Mouse (Mus musculus) kidney, embryonic 15.5 days (tissue): Measurements from ENCODE around the gene Fgf12. TPM values are rescaled to one million over a fixed set of nuclear protein-coding genes. Genes with fewer than 3 reads are reported as not detected.

Experiments used
- ATAC-seq: fragments of 200-750 bp; cut with Nextera tagmentation; replicated peaks from 2 replicates; pipeline ENCODE4 v1.8.0; 2017; ENCODE audit warnings: moderate TSS enrichment; ENCODE audit not compliant: low FRiP score
- H3K27ac ChIP-seq: fragments of 300-500 bp; sonication (generic); 2 replicates; pipeline ENCODE4 v1.5.1; 2015; ENCODE audit warnings: mild to moderate bottlenecking, inconsistent platforms
- H3K27me3 ChIP-seq: fragments of 300-500 bp; sonication (generic); 2 replicates; pipeline ENCODE4 v1.6.1; 2015; ENCODE audit warnings: inconsistent platforms
- H3K36me3 ChIP-seq: fragments of 300-500 bp; sonication (generic); 2 replicates; pipeline ENCODE4 v1.6.1; 2015; ENCODE audit warnings: inconsistent platforms
- H3K4me1 ChIP-seq: fragments of 300-500 bp; sonication (generic); 2 replicates; pipeline ENCODE4 v1.6.1; 2015; ENCODE audit warnings: inconsistent platforms
- H3K4me2 ChIP-seq: fragments of 300-500 bp; sonication (generic); 2 replicates; pipeline ENCODE4 v1.6.1; 2015; ENCODE audit warnings: moderate library complexity, mild to moderate bottlenecking, inconsistent platforms
- H3K4me3 ChIP-seq: fragments of 300-500 bp; sonication (generic); replicated peaks from 2 replicates; pipeline ENCODE4 v1.5.1; 2015; ENCODE audit warnings: mild to moderate bottlenecking, inconsistent platforms
- H3K9ac ChIP-seq: fragments of 300-500 bp; sonication (generic); 2 replicates; pipeline ENCODE4 v1.6.1; 2015; ENCODE audit warnings: mild to moderate bottlenecking, inconsistent platforms
- H3K9me3 ChIP-seq: fragments of 300-500 bp; sonication (generic); replicated peaks from 2 replicates; pipeline ENCODE4 v1.6.1; 2016; ENCODE audit warnings: inconsistent platforms
- WGBS: fragments of 180-500 bp; shearing (Covaris S2); methylation state at CpG from one replicate; pipeline ENCODE4 v1.1.7; 2015; ENCODE audit warnings: mixed read lengths; 5-methylcytosine and 5-hydroxymethylcytosine counted together
- polyA plus RNA-seq: library from polyadenylated mRNA; unstranded; fragments of >200 nt; fragmentation: Nextera tagmentation; extraction: Ambion mirVana; gene quantifications from 2 replicates; pipeline ENCODE4 v1.2.1, GENCODE M21; 2015

The Fgf12 gene
- polyA plus RNA-seq, result 1.9 and 2.0 TPM in 2 replicates

- 0 out of 2 replicates have a peak, but pooled peaks have one; percentile 50 for ATAC-seq
- no peaks in the 10 kb centered on the region for H3K9me3 ChIP-seq
- WGBS, result under 1% methylated on average over 16 of the region's 16 CpGs
- no peak within 1 kb of the TSS; the same call in 1 of the 2 replicates for H3K9ac ChIP-seq
- H3K36me3 ChIP-seq, result no peaks in the 10 kb centered on the region
- peaks cover 13% of the 10 kb centered on the region; the same call in 1 of the 2 replicates for H3K27me3 ChIP-seq
- peak within 1 kb of the TSS; percentile 35 for H3K4me3 ChIP-seq
- H3K4me1 ChIP-seq, result peaks cover 8% of the 10 kb centered on the region; the same call in 1 of the 2 replicates
- no peak within 1 kb of the TSS for H3K27ac ChIP-seq
- peak within 1 kb of the TSS; percentile 61 for H3K4me2 ChIP-seq
Measured at GRCm38 (mm10) chr16:28752638-28753118, at the start of gene Fgf12. Fgf12 (minus strand) TSS chr16:28753068.

GRCm38 (mm10) chr16:28793115-28793514, 40.2 kb upstream of the Fgf12 start:
- H3K27ac ChIP-seq, result no peak overlapping the region
- no peaks in the 10 kb centered on the region for H3K27me3 ChIP-seq
- no peaks in the 10 kb centered on the region for H3K4me1 ChIP-seq
- H3K4me3 ChIP-seq, result no peak overlapping the region
- H3K9ac ChIP-seq, result no peak overlapping the region
- WGBS, result 5% methylated on average over 4 of the region's 4 CpGs
- no peak overlapping the region for H3K4me2 ChIP-seq
- H3K9me3 ChIP-seq, result no peaks in the 10 kb centered on the region
- ATAC-seq, result no peak
- H3K36me3 ChIP-seq, result no peaks in the 10 kb centered on the region

- 95% methylated on average over 2 of the region's 2 CpGs for WGBS
- Histone ChIP-seq H3K36me3 (no peaks in the 10 kb centered on the region), H3K4me3 (no peak overlapping the region), H3K4me2 (no peak overlapping the region), H3K27ac (no peak overlapping the region), H3K9ac (no peak overlapping the region), H3K9me3 (no peaks in the 10 kb centered on the region), H3K4me1 (no peaks in the 10 kb centered on the region), H3K27me3 (no peaks in the 10 kb centered on the region)
- no peak for ATAC-seq
Measured at GRCm38 (mm10) chr16:28770276-28770675, 17.4 kb upstream of the Fgf12 start.

- Histone ChIP-seq H3K27ac (no peak overlapping the region), H3K4me2 (no peak overlapping the region), H3K9ac (no peak overlapping the region), H3K27me3 (no peaks in the 10 kb centered on the region), H3K9me3 (no peaks in the 10 kb centered on the region), H3K36me3 (no peaks in the 10 kb centered on the region), H3K4me3 (no peak overlapping the region), H3K4me1 (no peaks in the 10 kb centered on the region)
- WGBS, result 86% methylated on average over 4 of the region's 4 CpGs
- no peak for ATAC-seq
Measured at GRCm38 (mm10) chr16:28761417-28761976, 8.6 kb upstream of the Fgf12 start.

- H3K4me1 ChIP-seq, result peaks cover 8% of the 10 kb centered on the region; the same call in 1 of the 2 replicates
- H3K4me2 ChIP-seq, result peak overlapping the region; percentile 61
- under 1% methylated on average over 33 of the region's 33 CpGs for WGBS
- no peak overlapping the region for H3K27ac ChIP-seq
- H3K9ac ChIP-seq, result no peak overlapping the region
- H3K9me3 ChIP-seq, result no peaks in the 10 kb centered on the region
- peak overlapping the region; percentile 35 for H3K4me3 ChIP-seq
- peak; percentile 97 for ATAC-seq
- H3K36me3 ChIP-seq, result no peaks in the 10 kb centered on the region
- H3K27me3 ChIP-seq, result peaks cover 13% of the 10 kb centered on the region; the same call in 1 of the 2 replicates
Measured at GRCm38 (mm10) chr16:28753124-28753917, 453 bp upstream of the Fgf12 start.

- Histone ChIP-seq H3K9me3 (no peaks in the 10 kb centered on the region), H3K4me2 (no peak overlapping the region), H3K36me3 (no peaks in the 10 kb centered on the region), H3K4me1 (no peaks in the 10 kb centered on the region), H3K9ac (no peak overlapping the region), H3K27ac (no peak overlapping the region), H3K27me3 (no peaks in the 10 kb centered on the region), H3K4me3 (no peak overlapping the region)
- no peak for ATAC-seq
- 52% methylated on average over 3 of the region's 3 CpGs for WGBS
Measured at GRCm38 (mm10) chr16:28734461-28734860, 18.4 kb downstream of the Fgf12 start.

- no peaks in the 10 kb centered on the region for H3K27me3 ChIP-seq
- H3K4me1 ChIP-seq, result no peaks in the 10 kb centered on the region
- H3K9ac ChIP-seq, result no peak overlapping the region
- no peaks in the 10 kb centered on the region for H3K9me3 ChIP-seq
- H3K27ac ChIP-seq, result no peak overlapping the region
- H3K4me2 ChIP-seq, result no peak overlapping the region
- no peak for ATAC-seq
- H3K4me3 ChIP-seq, result no peak overlapping the region
- H3K36me3 ChIP-seq, result no peaks in the 10 kb centered on the region
- WGBS, result 85% methylated on average over 6 of the region's 6 CpGs
Measured at GRCm38 (mm10) chr16:28726792-28727191, 26.1 kb downstream of the Fgf12 start.

GRCm38 (mm10) chr16:28706623-28707022, 46.2 kb downstream of the Fgf12 start:
- H3K4me2 ChIP-seq, result no peak overlapping the region
- H3K4me3 ChIP-seq, result no peak overlapping the region
- WGBS, result 65% methylated on average over 3 of the region's 3 CpGs
- no peak for ATAC-seq
- H3K27ac ChIP-seq, result no peak overlapping the region
- H3K9me3 ChIP-seq, result no peaks in the 10 kb centered on the region
- H3K4me1 ChIP-seq, result no peaks in the 10 kb centered on the region
- no peaks in the 10 kb centered on the region for H3K27me3 ChIP-seq
- no peak overlapping the region for H3K9ac ChIP-seq
- H3K36me3 ChIP-seq, result no peaks in the 10 kb centered on the region

- Histone ChIP-seq H3K4me3 (no peak overlapping the region), H3K36me3 (no peaks in the 10 kb centered on the region), H3K4me2 (no peak overlapping the region), H3K4me1 (no peaks in the 10 kb centered on the region), H3K9me3 (no peaks in the 10 kb centered on the region), H3K9ac (no peak overlapping the region), H3K27me3 (no peaks in the 10 kb centered on the region), H3K27ac (no peak overlapping the region)
- WGBS, result 80% methylated on average over 4 of the region's 4 CpGs
- ATAC-seq, result no peak
Measured at GRCm38 (mm10) chr16:28700346-28700745, 52.5 kb downstream of the Fgf12 start.

GRCm38 (mm10) chr16:28696851-28697250, 56.0 kb downstream of the Fgf12 start:
- ATAC-seq, result no peak

GRCm38 (mm10) chr16:28694113-28694899, 58.6 kb downstream of the Fgf12 start:
- no peak overlapping the region for H3K9ac ChIP-seq
- WGBS, result 22% methylated on average over 15 of the region's 15 CpGs
- peaks cover 5% of the 10 kb centered on the region; the same call in 1 of the 2 replicates for H3K4me1 ChIP-seq
- H3K4me3 ChIP-seq, result peak overlapping the region; percentile 9; the same call in 1 of the 2 replicates
- ATAC-seq, result peak; percentile 54; the same call in 1 of the 2 replicates
- no peaks in the 10 kb centered on the region for H3K36me3 ChIP-seq
- H3K27ac ChIP-seq, result no peak overlapping the region
- H3K27me3 ChIP-seq, result no peaks in the 10 kb centered on the region
- H3K4me2 ChIP-seq, result peak overlapping the region; percentile 34
- no peaks in the 10 kb centered on the region for H3K9me3 ChIP-seq

More at GRCm38 (mm10) chr16:28696851-28697250, 56.0 kb downstream of the Fgf12 start:
- peaks cover 5% of the 10 kb centered on the region; the same call in 1 of the 2 replicates for H3K4me1 ChIP-seq
- H3K27ac ChIP-seq, result no peak overlapping the region
- no peak overlapping the region for H3K9ac ChIP-seq
- no peaks in the 10 kb centered on the region for H3K9me3 ChIP-seq
- no peaks in the 10 kb centered on the region for H3K36me3 ChIP-seq
- no peaks in the 10 kb centered on the region for H3K27me3 ChIP-seq
- H3K4me3 ChIP-seq, result no peak overlapping the region
- 81% methylated on average over 3 of the region's 3 CpGs for WGBS
- H3K4me2 ChIP-seq, result no peak overlapping the region
